Mouse (Mus musculus) bone marrow, adult 2 months (tissue): ENCODE data around the gene Krtap5-3.

ENCODE experiments used
- CTCF ChIP-seq: fragments of 200-500 bp; IDR thresholded peaks from 2 replicates; pipeline ENCODE4 v1.5.1; 2011; ENCODE audit warnings: low read length, control low read depth; ENCODE audit not compliant: control insufficient read depth, insufficient read depth
- POLR2A ChIP-seq: fragments of 200-500 bp; IDR thresholded peaks from 2 replicates; pipeline ENCODE4 v1.6.1; 2011; ENCODE audit warnings: low read depth, mild to moderate bottlenecking, control low read depth, low read length, borderline replicate concordance; ENCODE audit not compliant: control insufficient read depth

DNA sequence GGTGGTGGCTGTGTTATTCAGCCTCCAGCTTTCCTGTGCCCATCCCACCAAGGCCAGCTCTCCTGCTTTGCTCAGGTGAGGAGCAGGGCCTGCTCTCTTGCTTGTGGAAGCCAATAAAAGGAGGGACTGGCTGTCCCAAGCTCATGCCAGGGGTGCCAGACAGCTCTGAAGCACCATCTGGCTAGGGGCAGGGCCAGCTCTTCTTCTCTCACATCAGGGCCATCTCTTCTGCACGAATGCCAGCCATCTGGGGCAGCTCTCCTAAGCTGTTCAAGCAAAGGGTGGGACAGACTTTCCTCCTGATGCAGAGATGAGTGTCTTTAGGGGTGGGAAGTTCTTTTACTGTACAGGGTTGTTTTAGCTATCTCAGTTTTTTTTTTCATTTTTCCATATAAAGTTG, 20.1 kb upstream of the Krtap5-3 start:
- TF ChIP-seq POLR2A (no peak), CTCF (no peak)
